ENCODE assay signal across 10 mouse cellular contexts in genomic region chr6:112880048-112880534, GRCm38 (mm10).
DNase-seq lines count a peak whose midpoint lies in the region; ATAC-seq lines count a peak whose summit lies in the region.
"Had no signal": no experiment of that assay in that cellular context is flagged by ENCODE, and none has a peak within 500 bp of the region (broad histone marks: within the 10 kb centered on the region; RNA-seq: fewer than 3 reads in every experiment).

No protein-coding gene starts in this region.

- no peak for DNase-seq in kidney, adult 8-10 months
- peak; percentile 75 to 80 for DNase-seq in frontal cortex, adult 2 months (ENCODE audit: extremely low spot score in 1 of 2, low spot score in 1 of 2)
- peak; percentile 66 to 89 for DNase-seq in left cerebral cortex, postnatal 25 days (ENCODE audit: low spot score in 2 of 2)
- DNase-seq in right cerebral cortex, postnatal 10 days (ENCODE audit: low spot score in 2 of 2) = peak; percentile 80 to 89
- DNase-seq in spleen, adult 18-20 months = no peak
- no peak for DNase-seq in natural killer cell, adult 2 months (ENCODE audit: low spot score in 2 of 2)
- DNase-seq in gastrocnemius, adult 8-10 months (ENCODE audit: low spot score in 2 of 2) = no peak

- no peaks in the 10 kb centered on the region for H3K9me3 ChIP-seq in kidney, embryonic 16.5 days (ENCODE audit: low read length)

- H3K36me3 ChIP-seq in kidney, embryonic 16.5 days (ENCODE audit: insufficient read depth, low read length) = no peaks in the 10 kb centered on the region

- H3K27me3 ChIP-seq in kidney, embryonic 16.5 days (ENCODE audit: insufficient read depth, low read length) = no peaks in the 10 kb centered on the region
- H3K27me3 ChIP-seq: CH12.LX had no signal

- 27% methylated on average over 5 of the region's 5 CpGs for WGBS in kidney, embryonic 16.5 days

- intact Hi-C loops in left cerebral cortex, postnatal 25 days (cut with DNase I) = loop anchor here (2.0 to 5.0 kb wide), 4 partner anchors 47 to 103 kb away; partner anchors contain the start of gene Srgap3

- peaks cover 14% of the 10 kb centered on the region for H3K4me1 ChIP-seq in kidney, embryonic 16.5 days (ENCODE audit: insufficient read depth, low read length)

- ATAC-seq in kidney, embryonic 16.5 days (ENCODE audit: low FRiP score, low TSS enrichment) = peak; percentile 85
- ATAC-seq: intestine, embryonic 16.5 days had no signal

- peak overlapping the region; percentile 31; the same call in 1 of the 2 replicates for H3K27ac ChIP-seq in kidney, embryonic 16.5 days (ENCODE audit: low read length)

- no peak overlapping the region for H3K4me3 ChIP-seq in kidney, embryonic 16.5 days (ENCODE audit: low read length)

- H3K4me2 ChIP-seq in kidney, embryonic 16.5 days (replicated peaks; ENCODE audit: low read depth, low read length) = no peak overlapping the region

- 0 out of 2 replicates have a peak overlapping the region, but pooled peaks have one; percentile 11 for H3K9ac ChIP-seq in kidney, embryonic 16.5 days (replicated peaks; ENCODE audit: low read length)

Comparison
In these comparisons a context has a peak if more than half of its experiments do, and no peak if none do; other contexts are left out.
1. DNase-seq: peak in frontal cortex, adult 2 months (2 of 2), left cerebral cortex, postnatal 25 days (2 of 2) and right cerebral cortex, postnatal 10 days (2 of 2); none in kidney, adult 8-10 months (0 of 2), spleen, adult 18-20 months (0 of 2), natural killer cell, adult 2 months (0 of 2) and gastrocnemius, adult 8-10 months (0 of 2).